Mouse (Mus musculus) kidney, adult 10 weeks (tissue): ENCODE results near the gene Ftsj3. TPM values are rescaled to one million over a fixed set of nuclear protein-coding genes. Genes with fewer than 3 reads are reported as not detected.

Source experiments
- polyA plus RNA-seq: library from polyadenylated mRNA; stranded (reverse); fragments of 350-450 nt; fragmentation: Illumina TruSeq; extraction: RNeasy Lipid Tissue Mini Kit (QIAGEN cat#74804); gene quantifications from one replicate; pipeline ENCODE4 v1.2.3, GENCODE M21; 2014; ENCODE audit warnings: low read depth, low replicate concordance

Ftsj3 gene
- polyA plus RNA-seq: 14.3 TPM

GRCm38 (mm10) chr11:106255685-106256451, at the start of gene Ftsj3, which contains the start of gene Psmc5:
TSS of gene Ftsj3 (minus strand) at chr11:106256079.
TSS of gene Psmc5 (plus strand) at chr11:106256154.

GRCm38 (mm10) chr11:106301765-106302164, 45.9 kb upstream of the Ftsj3 start, which contains the start of gene Gh:
TSS of gene Gh (minus strand) at chr11:106301865.

GRCm38 (mm10) chr11:106276454-106276853, 20.6 kb upstream of the Ftsj3 start, which contains the start of gene Tcam1:
TSS of gene Tcam1 (plus strand) at chr11:106276672.

GRCm38 (mm10) chr11:106272644-106273310, 16.9 kb upstream of the Ftsj3 start, which contains the start of gene Smarcd2:
TSS of gene Smarcd2 (minus strand) at chr11:106272972.

GRCm38 (mm10) chr11:106216730-106217490, 39.0 kb downstream of the Ftsj3 start, which contains the start of gene Ddx42:
TSS of gene Ddx42 (plus strand) at chr11:106216926.

GRCm38 (mm10) chr11:106215927-106216729, 39.8 kb downstream of the Ftsj3 start, which contains the start of gene Ccdc47:
TSS of gene Ccdc47 (minus strand) at chr11:106216344.

GRCm38 (mm10) chr11:106202123-106202465, 53.8 kb downstream of the Ftsj3 start, which contains the start of gene Strada:
TSS of gene Strada (minus strand) at chr11:106202168.

Other genes starting within 250 kb of the Ftsj3 start
- not detected for gene Kcnh6, start 248.0 kb downstream of the Ftsj3 start, polyA plus RNA-seq
- gene Dcaf7, start 219.2 kb downstream of the Ftsj3 start, polyA plus RNA-seq: 26.0 TPM
- 13.6 TPM for gene Taco1, start 190.0 kb downstream of the Ftsj3 start, polyA plus RNA-seq
- 8.2 TPM for gene Map3k3, start 171.5 kb downstream of the Ftsj3 start, polyA plus RNA-seq
- gene Gm10840, start 95.2 kb downstream of the Ftsj3 start, polyA plus RNA-seq: not detected
- gene Limd2, start 95.2 kb downstream of the Ftsj3 start, polyA plus RNA-seq: 2.9 TPM
- gene Strada, start 53.9 kb downstream of the Ftsj3 start, polyA plus RNA-seq: 9.5 TPM
- 171 TPM for gene Ccdc47, start 39.7 kb downstream of the Ftsj3 start, polyA plus RNA-seq
- 35.0 TPM for gene Ddx42, start 39.2 kb downstream of the Ftsj3 start, polyA plus RNA-seq
- gene Psmc5, start 75 bp upstream of the Ftsj3 start, polyA plus RNA-seq: 30.8 TPM
- 5.1 TPM for gene Smarcd2, start 16.9 kb upstream of the Ftsj3 start, polyA plus RNA-seq
- gene Tcam1, start 20.6 kb upstream of the Ftsj3 start, polyA plus RNA-seq: not detected
- gene Gh, start 45.8 kb upstream of the Ftsj3 start, polyA plus RNA-seq: not detected
- gene Cd79b, start 58.7 kb upstream of the Ftsj3 start, polyA plus RNA-seq: 0.53 TPM
- gene Scn4a, start 97.2 kb upstream of the Ftsj3 start, polyA plus RNA-seq: not detected
- gene Prr29, start 109.4 kb upstream of the Ftsj3 start, polyA plus RNA-seq: not detected
- 1.4 TPM for gene Icam2, start 132.0 kb upstream of the Ftsj3 start, polyA plus RNA-seq
- 9.8 TPM for gene Ern1, start 231.8 kb upstream of the Ftsj3 start, polyA plus RNA-seq